Mouse (Mus musculus): ENCODE data around the gene Atf6. TPM values are rescaled to one million over a fixed set of nuclear protein-coding genes. Genes with fewer than 3 reads are reported as not detected.

Atf6 gene
- polyA plus RNA-seq, 1 experiment from 2014 or later: 9.8 TPM

DNA sequence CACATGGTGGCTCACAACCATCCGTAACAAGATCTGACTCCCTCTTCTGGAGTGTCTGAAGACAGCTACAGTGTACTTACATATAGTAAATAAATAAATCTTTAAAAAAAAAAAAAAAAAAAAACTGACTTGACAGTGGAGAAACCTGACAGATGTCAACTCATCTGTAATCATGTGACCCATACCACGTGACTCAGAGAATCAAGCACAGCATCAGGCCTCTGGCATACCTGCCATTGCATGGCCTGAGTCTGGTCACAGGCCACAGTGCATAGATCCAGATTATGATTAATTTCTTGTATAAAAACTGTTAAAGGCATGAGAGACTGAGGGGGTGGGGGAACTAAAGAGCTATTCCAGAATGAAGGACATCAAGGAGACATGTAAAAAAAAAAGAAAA, 8.7 kb downstream of the Atf6 start:
- H3K4me3 ChIP-seq (ENCODE audit: low read depth, low read length): no peak overlapping the region
- no peak overlapping the region for H3K4me2 ChIP-seq (ENCODE audit: low read depth, low read length, severe bottlenecking)
- WGBS: 91% methylated on average over 1 of the region's 2 CpGs
- no peak for DNase-seq (ENCODE audit: low spot score)
- H3K9ac ChIP-seq (ENCODE audit: low read length): no peak overlapping the region
- no peak for ATAC-seq (replicated peaks; ENCODE audit: low FRiP score)
- no peaks in the 10 kb centered on the region for H3K27me3 ChIP-seq (ENCODE audit: control insufficient read depth, insufficient read depth, low read length)
- no peaks in the 10 kb centered on the region for H3K4me1 ChIP-seq (replicated peaks; ENCODE audit: control insufficient read depth, insufficient read depth, low read length)
- H3K36me3 ChIP-seq (ENCODE audit: control insufficient read depth, insufficient read depth, low read length): no peaks in the 10 kb centered on the region
- no peaks in the 10 kb centered on the region for H3K9me3 ChIP-seq (ENCODE audit: control insufficient read depth, low read length)
- no peak overlapping the region for H3K27ac ChIP-seq (ENCODE audit: low read depth, low read length)

DNA sequence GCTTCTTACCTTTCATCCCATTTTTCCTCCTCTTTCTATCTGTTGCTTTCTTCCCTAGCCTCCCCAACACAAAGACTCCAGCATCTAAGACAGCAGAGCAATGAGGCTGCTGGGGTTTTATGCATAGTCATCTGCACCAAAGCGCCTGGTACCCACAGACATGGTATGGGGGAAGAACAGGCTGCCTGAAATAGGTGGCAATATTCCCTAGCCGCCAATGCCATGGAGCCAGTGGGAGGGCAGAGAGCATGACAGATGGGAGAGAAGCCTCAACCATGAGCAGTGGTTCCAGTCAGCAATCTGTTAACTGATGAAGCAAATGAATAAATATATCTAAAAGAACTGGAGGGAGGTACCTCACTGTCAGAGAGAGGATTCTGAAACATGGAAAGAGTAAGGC, 10.2 kb downstream of the Atf6 start:
- DNase-seq (ENCODE audit: low spot score): no peak
- WGBS: 80% methylated on average over 2 of the region's 2 CpGs

DNA sequence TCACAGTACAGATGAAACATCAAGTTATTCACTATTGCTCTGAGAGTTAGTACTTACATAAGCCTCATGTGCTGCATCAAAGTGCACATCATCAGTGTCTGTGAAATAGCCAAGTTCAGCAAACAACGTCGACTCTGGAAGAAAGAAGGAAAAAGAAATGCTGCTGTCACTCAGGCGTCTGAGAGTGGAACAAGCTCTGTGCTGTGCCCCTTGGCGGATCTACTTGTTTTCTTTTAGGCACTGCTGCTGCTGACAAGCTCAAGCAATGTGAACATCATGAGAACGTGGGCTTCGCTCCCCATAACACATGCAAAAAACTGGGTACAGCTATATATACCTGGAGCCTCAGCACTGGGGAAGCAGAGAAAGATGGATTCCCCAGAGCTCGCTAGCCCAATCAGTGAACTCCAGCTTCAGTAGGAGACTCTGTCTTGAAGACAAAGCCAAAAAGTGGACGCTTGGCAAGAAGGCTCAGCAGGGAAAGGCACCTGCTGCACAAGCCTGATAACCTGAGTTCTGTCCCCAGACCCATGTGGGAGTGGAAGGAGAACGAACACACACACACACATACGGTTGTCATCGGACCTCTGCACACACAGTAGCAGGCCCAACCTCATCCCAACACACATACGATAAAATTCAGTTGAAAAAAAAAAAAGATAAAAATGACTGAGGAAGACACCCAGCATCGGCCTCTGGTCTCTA, 12.4 kb downstream of the Atf6 start:
- ATAC-seq (replicated peaks; ENCODE audit: low FRiP score) (no peak), DNase-seq (ENCODE audit: low spot score) (no peak)
- Histone ChIP-seq H3K27ac (ENCODE audit: low read depth, low read length) (no peak overlapping the region), H3K36me3 (ENCODE audit: control insufficient read depth, insufficient read depth, low read length) (no peaks in the 10 kb centered on the region), H3K4me1 (replicated peaks; ENCODE audit: control insufficient read depth, insufficient read depth, low read length) (no peaks in the 10 kb centered on the region), H3K9me3 (ENCODE audit: control insufficient read depth, low read length) (no peaks in the 10 kb centered on the region), H3K9ac (ENCODE audit: low read length) (no peak overlapping the region), H3K4me3 (ENCODE audit: low read depth, low read length) (no peak overlapping the region), H3K4me2 (ENCODE audit: low read depth, low read length, severe bottlenecking) (no peak overlapping the region), H3K27me3 (ENCODE audit: control insufficient read depth, insufficient read depth, low read length) (no peaks in the 10 kb centered on the region)
- 88% methylated on average over 13 of the region's 13 CpGs for WGBS

More for the DNA sequence above, 10.2 kb downstream of the Atf6 start:
- no peaks in the 10 kb centered on the region for H3K9me3 ChIP-seq (ENCODE audit: control insufficient read depth, low read length)
- no peak overlapping the region for H3K4me2 ChIP-seq (ENCODE audit: low read depth, low read length, severe bottlenecking)
- H3K27me3 ChIP-seq (ENCODE audit: control insufficient read depth, insufficient read depth, low read length): no peaks in the 10 kb centered on the region
- no peak for ATAC-seq (replicated peaks; ENCODE audit: low FRiP score)
- H3K27ac ChIP-seq (ENCODE audit: low read depth, low read length): no peak overlapping the region
- no peak overlapping the region for H3K9ac ChIP-seq (ENCODE audit: low read length)
- H3K4me3 ChIP-seq (ENCODE audit: low read depth, low read length): no peak overlapping the region
- no peaks in the 10 kb centered on the region for H3K36me3 ChIP-seq (ENCODE audit: control insufficient read depth, insufficient read depth, low read length)
- no peaks in the 10 kb centered on the region for H3K4me1 ChIP-seq (replicated peaks; ENCODE audit: control insufficient read depth, insufficient read depth, low read length)

DNA sequence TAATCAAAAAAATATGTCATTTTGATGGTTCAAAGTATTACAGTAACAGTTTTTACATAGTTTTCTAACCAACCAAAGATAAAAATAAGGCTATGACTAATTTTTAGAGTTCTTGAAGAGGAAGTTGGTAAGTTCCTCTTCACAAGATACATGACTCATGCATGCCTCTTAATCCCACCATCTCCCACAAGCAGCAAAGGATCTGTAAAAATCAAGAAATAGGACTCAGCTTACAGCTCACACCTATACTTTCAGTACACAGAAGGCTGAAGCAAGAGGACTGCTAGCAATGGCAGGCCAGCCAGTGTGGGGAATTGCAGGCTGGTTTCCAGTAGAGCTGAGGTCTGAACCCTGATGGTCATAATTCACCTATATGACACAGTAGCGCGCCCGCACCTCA, 14.0 kb downstream of the Atf6 start:
- Histone ChIP-seq H3K27ac (ENCODE audit: low read depth, low read length) (no peak overlapping the region), H3K9ac (ENCODE audit: low read length) (no peak overlapping the region), H3K9me3 (ENCODE audit: control insufficient read depth, low read length) (no peaks in the 10 kb centered on the region), H3K4me2 (ENCODE audit: low read depth, low read length, severe bottlenecking) (no peak overlapping the region), H3K27me3 (ENCODE audit: control insufficient read depth, insufficient read depth, low read length) (no peaks in the 10 kb centered on the region), H3K4me3 (ENCODE audit: low read depth, low read length) (no peak overlapping the region), H3K4me1 (replicated peaks; ENCODE audit: control insufficient read depth, insufficient read depth, low read length) (no peaks in the 10 kb centered on the region), H3K36me3 (ENCODE audit: control insufficient read depth, insufficient read depth, low read length) (no peaks in the 10 kb centered on the region)
- ATAC-seq (replicated peaks; ENCODE audit: low FRiP score): no peak
- 98% methylated on average over 3 of the region's 3 CpGs for WGBS
- no peak for DNase-seq (ENCODE audit: low spot score)

DNA sequence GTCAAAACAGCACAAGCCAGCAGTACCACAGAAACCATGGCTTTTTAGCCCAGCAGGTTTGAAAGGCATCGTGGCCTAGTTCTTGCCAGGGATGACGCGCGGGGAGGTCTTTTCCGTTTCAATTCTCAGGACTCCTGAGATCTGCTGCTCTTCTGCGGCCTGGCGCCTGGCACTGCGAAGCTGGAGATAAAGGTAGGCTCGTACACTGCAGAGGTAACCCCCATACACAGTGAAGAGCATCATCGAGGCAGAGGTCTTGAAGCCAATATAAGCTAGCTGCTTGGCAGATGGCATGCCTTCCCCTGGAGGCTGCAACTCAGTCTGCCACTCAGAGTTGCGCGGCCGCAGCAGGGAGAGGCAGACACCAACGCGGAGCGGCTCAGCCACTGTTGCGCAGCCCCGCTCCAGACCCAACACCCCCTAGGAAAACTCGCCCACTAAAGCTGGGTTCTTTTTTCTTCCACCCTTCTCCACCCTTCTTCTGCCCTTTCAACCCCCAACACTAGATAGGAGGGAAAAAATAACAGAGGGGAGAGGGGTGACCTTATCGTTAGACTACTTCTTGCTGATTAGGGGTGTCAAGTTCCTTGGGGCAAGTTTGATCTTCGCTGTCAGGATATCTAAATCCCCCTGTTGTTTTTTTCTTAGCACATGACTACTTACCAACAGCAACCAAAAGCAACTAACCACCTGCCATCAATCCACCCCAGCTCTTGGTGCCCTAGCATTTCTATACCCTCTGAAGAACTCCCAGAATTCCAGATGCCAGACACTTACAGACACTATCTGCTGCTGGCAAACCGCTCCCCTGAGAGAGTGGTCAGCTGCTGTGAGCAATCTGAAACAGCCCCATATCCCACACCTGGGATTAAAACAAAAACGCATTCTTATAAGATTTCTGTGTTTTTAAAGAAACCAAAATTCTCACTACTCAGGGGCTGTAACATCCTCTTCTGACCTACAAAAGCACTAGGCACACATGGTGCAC, 16.6 kb downstream of the Atf6 start:
- Histone ChIP-seq H3K4me1 (replicated peaks; ENCODE audit: control insufficient read depth, insufficient read depth, low read length) (no peaks in the 10 kb centered on the region), H3K9me3 (ENCODE audit: control insufficient read depth, low read length) (no peaks in the 10 kb centered on the region), H3K27me3 (ENCODE audit: control insufficient read depth, insufficient read depth, low read length) (no peaks in the 10 kb centered on the region), H3K9ac (ENCODE audit: low read length) (no peak overlapping the region), H3K4me2 (ENCODE audit: low read depth, low read length, severe bottlenecking) (no peak overlapping the region), H3K36me3 (ENCODE audit: control insufficient read depth, insufficient read depth, low read length) (no peaks in the 10 kb centered on the region), H3K4me3 (ENCODE audit: low read depth, low read length) (no peak overlapping the region), H3K27ac (ENCODE audit: low read depth, low read length) (no peak overlapping the region)
- ATAC-seq (replicated peaks; ENCODE audit: low FRiP score): no peak
- DNase-seq (ENCODE audit: low spot score): no peak
- 90% methylated on average over 23 of the region's 23 CpGs for WGBS

DNA sequence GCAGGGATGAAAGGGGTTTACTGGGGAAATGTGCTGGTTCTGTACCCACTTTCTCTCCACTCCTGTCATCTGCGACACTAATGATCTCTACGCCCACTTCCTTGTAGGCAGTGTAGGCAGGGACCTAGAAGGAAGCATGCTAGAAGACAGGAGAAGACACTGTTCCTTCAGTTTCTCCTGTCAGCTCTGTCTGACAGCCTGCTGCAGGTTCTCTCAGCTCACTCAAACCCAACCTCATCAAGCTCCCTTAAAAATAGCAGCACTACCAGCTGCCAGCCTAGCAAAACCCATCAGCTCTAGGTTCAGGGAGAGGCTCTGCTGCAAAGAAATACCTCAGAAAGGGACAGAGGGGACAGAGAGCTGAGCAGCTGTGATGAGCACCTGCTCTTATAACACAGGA, 17.6 kb downstream of the Atf6 start:
- 94% methylated on average over 2 of the region's 2 CpGs for WGBS
- Histone ChIP-seq H3K27me3 (ENCODE audit: control insufficient read depth, insufficient read depth, low read length) (no peaks in the 10 kb centered on the region), H3K9ac (ENCODE audit: low read length) (no peak overlapping the region), H3K9me3 (ENCODE audit: control insufficient read depth, low read length) (no peaks in the 10 kb centered on the region), H3K4me1 (replicated peaks; ENCODE audit: control insufficient read depth, insufficient read depth, low read length) (no peaks in the 10 kb centered on the region), H3K27ac (ENCODE audit: low read depth, low read length) (no peak overlapping the region), H3K4me2 (ENCODE audit: low read depth, low read length, severe bottlenecking) (no peak overlapping the region), H3K4me3 (ENCODE audit: low read depth, low read length) (no peak overlapping the region), H3K36me3 (ENCODE audit: control insufficient read depth, insufficient read depth, low read length) (no peaks in the 10 kb centered on the region)
- no peak for DNase-seq (ENCODE audit: low spot score)
- no peak for ATAC-seq (replicated peaks; ENCODE audit: low FRiP score)

DNA sequence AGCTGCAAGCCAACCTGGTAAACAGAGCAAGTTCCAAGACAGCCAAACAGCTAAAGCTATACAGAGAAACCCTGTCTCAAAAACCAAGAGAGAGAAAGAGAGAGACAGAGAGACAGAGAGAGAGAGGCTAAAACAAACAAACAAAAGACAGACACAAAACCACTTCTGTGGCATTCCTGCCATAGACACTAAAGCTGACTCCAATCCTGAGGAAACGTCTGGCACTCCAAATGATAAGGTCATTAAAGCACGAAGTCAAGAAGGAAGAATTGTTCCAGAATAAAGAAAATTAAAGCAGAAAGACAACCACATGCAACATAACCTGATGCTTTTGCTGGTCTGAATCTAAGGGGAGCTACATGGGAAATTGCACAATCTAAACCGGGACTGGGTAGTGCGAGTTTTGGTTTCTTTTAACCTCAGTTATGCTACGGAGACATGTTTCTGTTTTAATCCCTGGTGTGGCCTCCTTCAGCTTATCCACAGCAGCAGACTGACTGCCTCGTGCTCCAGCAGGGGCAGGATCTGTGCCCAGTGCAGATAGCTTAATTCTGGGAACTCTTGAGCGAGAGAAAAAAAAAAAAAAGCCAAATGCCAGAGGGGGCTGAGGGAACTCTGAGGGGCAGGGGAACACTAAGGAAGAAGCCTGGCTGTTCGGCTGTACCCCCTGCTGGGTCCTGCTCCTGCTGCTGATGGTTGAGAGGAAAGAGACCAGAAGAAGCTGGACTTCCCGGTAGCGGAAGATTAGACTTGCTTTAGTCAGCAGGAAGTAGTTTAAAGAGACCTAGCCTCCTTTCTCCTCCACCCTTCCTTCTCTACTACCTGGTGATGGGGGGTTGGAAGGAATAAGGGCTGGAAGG, 21.9 kb downstream of the Atf6 start:
- Histone ChIP-seq H3K4me2 (ENCODE audit: low read depth, low read length, severe bottlenecking) (no peak overlapping the region), H3K9ac (ENCODE audit: low read length) (no peak overlapping the region), H3K27ac (ENCODE audit: low read depth, low read length) (no peak overlapping the region), H3K4me3 (ENCODE audit: low read depth, low read length) (no peak overlapping the region), H3K9me3 (ENCODE audit: control insufficient read depth, low read length) (no peaks in the 10 kb centered on the region), H3K36me3 (ENCODE audit: control insufficient read depth, insufficient read depth, low read length) (no peaks in the 10 kb centered on the region), H3K27me3 (ENCODE audit: control insufficient read depth, insufficient read depth, low read length) (no peaks in the 10 kb centered on the region), H3K4me1 (replicated peaks; ENCODE audit: control insufficient read depth, insufficient read depth, low read length) (no peaks in the 10 kb centered on the region)
- no peak for ATAC-seq (replicated peaks; ENCODE audit: low FRiP score)
- 48% methylated on average over 10 of the region's 10 CpGs for WGBS
- DNase-seq (ENCODE audit: low spot score): no peak

DNA sequence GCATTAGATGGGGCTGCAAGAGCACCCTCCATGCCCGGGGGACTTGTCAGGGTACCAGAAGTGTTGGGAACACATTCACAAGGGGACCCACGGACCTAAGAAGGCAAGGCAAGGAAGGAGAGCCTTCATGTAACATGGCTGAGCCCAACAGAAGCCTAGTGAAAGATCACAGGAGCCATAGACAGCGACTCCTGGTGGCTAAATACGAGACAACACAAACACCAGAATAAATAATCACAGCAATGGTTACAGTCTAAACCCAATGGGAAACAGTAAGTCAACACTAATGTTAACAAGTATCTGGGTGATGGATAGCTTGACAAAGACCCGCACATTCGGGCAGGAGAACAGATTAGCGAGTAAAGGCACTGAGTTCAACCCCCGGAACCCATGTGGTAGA, 23.2 kb downstream of the Atf6 start:
- no peak overlapping the region for H3K27ac ChIP-seq (ENCODE audit: low read depth, low read length)
- DNase-seq (ENCODE audit: low spot score): peak; percentile 62
- H3K9me3 ChIP-seq (ENCODE audit: control insufficient read depth, low read length): no peaks in the 10 kb centered on the region
- H3K4me3 ChIP-seq (ENCODE audit: low read depth, low read length): no peak overlapping the region
- no peak overlapping the region for H3K9ac ChIP-seq (ENCODE audit: low read length)
- 54% methylated on average over 8 of the region's 8 CpGs for WGBS
- no peaks in the 10 kb centered on the region for H3K4me1 ChIP-seq (replicated peaks; ENCODE audit: control insufficient read depth, insufficient read depth, low read length)
- H3K4me2 ChIP-seq (ENCODE audit: low read depth, low read length, severe bottlenecking): no peak overlapping the region
- ATAC-seq (replicated peaks; ENCODE audit: low FRiP score): no peak
- H3K36me3 ChIP-seq (ENCODE audit: control insufficient read depth, insufficient read depth, low read length): no peaks in the 10 kb centered on the region
- H3K27me3 ChIP-seq (ENCODE audit: control insufficient read depth, insufficient read depth, low read length): no peaks in the 10 kb centered on the region
